Mouse (Mus musculus) ES-E14 (cell line): ENCODE data around the gene Sulf2. TPM values are rescaled to one million over a fixed set of nuclear protein-coding genes. Genes with fewer than 3 reads are reported as not detected.

ENCODE experiments used
- DNase-seq: peaks from one replicate; pipeline ENCODE4 v3.0.0-alpha.2; 2013; ENCODE audit warnings: low read depth, low spot score
- H3K27ac ChIP-seq: 2 replicates; pipeline ENCODE4 v1.5.1; 2012; ENCODE audit warnings: low read depth, mild to moderate bottlenecking, low read length, moderate library complexity, mixed read lengths; ENCODE audit not compliant: poor library complexity, insufficient read depth, severe bottlenecking
- H3K36me3 ChIP-seq: 2 replicates; pipeline ENCODE4 v1.6.1; 2012; ENCODE audit warnings: mild to moderate bottlenecking, low read length, moderate library complexity, mixed read lengths; ENCODE audit not compliant: control insufficient read depth, poor library complexity, insufficient read depth, severe bottlenecking
- H3K4me1 ChIP-seq, 2 experiments: fragments of 150-350 bp in 1 of 2; sonication (generic) in 1 of 2; 2 replicates each; pipeline ENCODE4 v1.6.1; 2012; ENCODE audit warnings: low read length in 2 of 2, mild to moderate bottlenecking in 1 of 2, mixed read lengths in 1 of 2; ENCODE audit not compliant: control insufficient read depth in 2 of 2, insufficient read depth in 2 of 2, poor library complexity in 1 of 2
- H3K4me3 ChIP-seq, 2 experiments: fragments of 150-350 bp in 1 of 2; sonication (generic) in 1 of 2; 2 replicates each; pipeline ENCODE4 v1.5.1; 2012; ENCODE audit warnings: low read length in 2 of 2, low read depth in 1 of 2, mild to moderate bottlenecking in 1 of 2, mixed read lengths in 1 of 2; ENCODE audit not compliant: insufficient read depth in 1 of 2, poor library complexity in 1 of 2, severe bottlenecking in 1 of 2
- H3K9ac ChIP-seq: 2 replicates; pipeline ENCODE4 v1.6.1; 2012; ENCODE audit warnings: low read depth, mild to moderate bottlenecking, low read length, mixed read lengths; ENCODE audit not compliant: poor library complexity, insufficient read depth, severe bottlenecking
- H3K9me3 ChIP-seq: fragments of 150-350 bp; sonication (generic); 2 replicates; pipeline ENCODE4 v1.6.1; 2012; ENCODE audit warnings: low read depth, mild to moderate bottlenecking, low read length; ENCODE audit not compliant: control insufficient read depth, insufficient read depth
- CHD2 ChIP-seq: IDR thresholded peaks from 2 replicates; pipeline ENCODE4 v1.6.1; 2014; ENCODE audit warnings: mild to moderate bottlenecking, low read depth, low read length, inconsistent platforms
- HCFC1 ChIP-seq: IDR thresholded peaks from 2 replicates; pipeline ENCODE4 v1.6.1; 2012; ENCODE audit warnings: low read length, inconsistent platforms, borderline replicate concordance; ENCODE audit not compliant: insufficient read depth
- MAFK ChIP-seq: IDR thresholded peaks from 2 replicates; pipeline ENCODE4 v1.6.1; 2014; ENCODE audit warnings: mild to moderate bottlenecking, low read depth, low read length, inconsistent platforms; ENCODE audit not compliant: insufficient read depth
- ZC3H11A ChIP-seq: IDR thresholded peaks from 2 replicates; pipeline ENCODE4 v1.6.1; 2012; ENCODE audit warnings: low read depth, mild to moderate bottlenecking, inconsistent platforms, low read length, borderline replicate concordance
- ZNF384 ChIP-seq: IDR thresholded peaks from 2 replicates; pipeline ENCODE4 v1.6.1; 2012; ENCODE audit warnings: low read depth, low read length, inconsistent platforms
- in situ Hi-C, 2 experiments: fragments of 600-800 bp; cut with MboI; formaldehyde crosslinking; loops; one replicate each; pipeline ENCODE4 v1.15.1; 2025; ENCODE audit warnings: low sequenced_read_pairs in 2 of 2, inconsistent platforms in 1 of 2; ENCODE audit not compliant: unreplicated experiment in 2 of 2
- total RNA-seq: library from RNA; depleted of rRNA; stranded (reverse); fragments of 300-350 nt; gene quantifications from 2 replicates; pipeline ENCODE4 v1.2.3, GENCODE M21; 2012

Gene Sulf2
- total RNA-seq, 1 experiment: 102 TPM

- no peak overlapping the region for H3K9ac ChIP-seq
- H3K4me3 ChIP-seq: no peak overlapping the region
- no peaks in the 10 kb centered on the region for H3K9me3 ChIP-seq
- H3K27ac ChIP-seq: no peak overlapping the region
- no peak for DNase-seq
- H3K4me1 ChIP-seq: peaks cover 1 to 26% of the 10 kb centered on the region in 2 experiments; a peak in 3 of 4 replicates
- TF ChIP-seq ZNF384: no peak
- no peak for TF ChIP-seq CHD2
- TF ChIP-seq ZC3H11A: no peak
- TF ChIP-seq MAFK: no peak
- TF ChIP-seq HCFC1: no peak
- in situ Hi-C loops: loop anchor here in 1 of 2 experiments (10.0 kb wide), 1 partner anchor 227 kb away; no protein-coding TSS in a partner anchor
- peaks cover 21% of the 10 kb centered on the region for H3K36me3 ChIP-seq
Observed at GRCm38 (mm10) chr2:166107911-166108310, 47.6 kb downstream of the Sulf2 start.

GRCm38 (mm10) chr2:166106631-166107030, 48.8 kb downstream of the Sulf2 start:
- Histone ChIP-seq H3K4me1 (peaks cover 1 to 17% of the 10 kb centered on the region in 2 experiments; a peak in 3 of 4 replicates), H3K9me3 (no peaks in the 10 kb centered on the region), H3K36me3 (peaks cover 19% of the 10 kb centered on the region), H3K27ac (no peak overlapping the region), H3K4me3 (no peak overlapping the region), H3K9ac (no peak overlapping the region)
- TF ChIP-seq CHD2 (no peak), MAFK (no peak), ZC3H11A (no peak), HCFC1 (no peak), ZNF384 (no peak)
- in situ Hi-C loops: loop anchor here in 1 of 2 experiments (10.0 kb wide), 1 partner anchor 228 kb away; no protein-coding TSS in a partner anchor
- no peak for DNase-seq

GRCm38 (mm10) chr2:166105911-166106310, 49.6 kb downstream of the Sulf2 start:
- no peak overlapping the region for H3K4me3 ChIP-seq
- TF ChIP-seq ZC3H11A (no peak), HCFC1 (no peak), ZNF384 (no peak), CHD2 (no peak), MAFK (no peak)
- no peak for DNase-seq
- no peaks in the 10 kb centered on the region for H3K9me3 ChIP-seq
- in situ Hi-C loops: loop anchor here in 1 of 2 experiments (10.0 kb wide), 1 partner anchor 229 kb away; no protein-coding TSS in a partner anchor
- no peak overlapping the region for H3K27ac ChIP-seq
- no peak overlapping the region for H3K9ac ChIP-seq
- peaks cover 21% of the 10 kb centered on the region for H3K36me3 ChIP-seq
- peaks cover 1 to 13% of the 10 kb centered on the region in 2 experiments; a peak in 3 of 4 replicates for H3K4me1 ChIP-seq

- TF ChIP-seq MAFK (no peak), HCFC1 (no peak), ZNF384 (no peak), ZC3H11A (no peak), CHD2 (no peak)
- in situ Hi-C loops: loop anchor here in 1 of 2 experiments (10.0 kb wide), 1 partner anchor 232 kb away; no protein-coding TSS in a partner anchor
- Histone ChIP-seq H3K9me3 (no peaks in the 10 kb centered on the region), H3K27ac (no peak overlapping the region), H3K36me3 (peaks cover 24% of the 10 kb centered on the region), H3K4me3 (no peak overlapping the region), H3K9ac (no peak overlapping the region), H3K4me1 (peaks cover 0 to 5% of the 10 kb centered on the region in 2 experiments; a peak in 2 of 4 replicates)
- DNase-seq: no peak
Observed at GRCm38 (mm10) chr2:166102893-166103292, 52.6 kb downstream of the Sulf2 start.
